Mouse (Mus musculus) C2C12 (cell line): Measurements from ENCODE around the gene Acsf2.

ENCODE experiments used
- CTCF ChIP-seq: IDR thresholded peaks from one replicate; pipeline ENCODE4 v1.5.1; 2011; ENCODE audit not compliant: control insufficient read depth, insufficient read depth, insufficient read length
- USF1 ChIP-seq: IDR thresholded peaks from one replicate; pipeline ENCODE4 v1.6.1; 2011; ENCODE audit warnings: low read depth, mild to moderate bottlenecking, control low read depth, moderate library complexity

- no peak for TF ChIP-seq CTCF
- no peak for TF ChIP-seq USF1
These were observed 55.3 kb downstream of the Acsf2 start for GRCm38 (mm10) chr11:94546381-94546780.
